Mouse (Mus musculus): ENCODE data around the gene Inpp5k. TPM values are rescaled to one million over a fixed set of nuclear protein-coding genes. Genes with fewer than 3 reads are reported as not detected.

The Inpp5k gene
- polyA plus RNA-seq, 1 experiment = 15.2 TPM

DNA sequence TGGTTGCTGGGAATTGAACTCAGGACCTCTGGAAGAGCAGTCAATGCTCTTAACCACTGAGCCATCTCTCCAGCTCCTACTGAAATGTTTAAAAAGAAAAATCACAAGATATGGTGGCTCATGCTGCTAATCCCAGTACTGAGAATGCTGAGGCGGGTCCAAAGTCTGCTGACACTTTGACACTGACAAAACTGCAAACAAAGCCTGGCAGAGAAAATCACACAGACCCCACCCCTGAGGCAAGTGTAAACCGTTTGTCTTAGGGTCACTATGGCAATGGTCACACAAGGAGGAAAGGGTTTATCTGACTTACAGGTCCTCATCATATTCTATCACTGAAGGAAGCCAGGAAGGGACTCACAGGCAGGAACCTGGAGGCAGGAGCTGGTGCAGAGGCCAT lies 15.2 kb upstream of the Inpp5k start:
- no peak for TF ChIP-seq POLR2A (IDR thresholded peaks at IDR 0.05; ENCODE audit: low read depth, low read length)
- TF ChIP-seq CTCF (IDR thresholded peaks at IDR 0.05; ENCODE audit: borderline replicate concordance, insufficient read depth, low read length) = no peak
- Histone ChIP-seq H3K4me3 (ENCODE audit: insufficient read depth, low read length) (no peak overlapping the region), H3K27ac (ENCODE audit: insufficient read depth, low read length) (no peak overlapping the region), H3K4me1 (ENCODE audit: control insufficient read depth, insufficient read depth, low read length) (peaks cover 7% of the 10 kb centered on the region)

DNA sequence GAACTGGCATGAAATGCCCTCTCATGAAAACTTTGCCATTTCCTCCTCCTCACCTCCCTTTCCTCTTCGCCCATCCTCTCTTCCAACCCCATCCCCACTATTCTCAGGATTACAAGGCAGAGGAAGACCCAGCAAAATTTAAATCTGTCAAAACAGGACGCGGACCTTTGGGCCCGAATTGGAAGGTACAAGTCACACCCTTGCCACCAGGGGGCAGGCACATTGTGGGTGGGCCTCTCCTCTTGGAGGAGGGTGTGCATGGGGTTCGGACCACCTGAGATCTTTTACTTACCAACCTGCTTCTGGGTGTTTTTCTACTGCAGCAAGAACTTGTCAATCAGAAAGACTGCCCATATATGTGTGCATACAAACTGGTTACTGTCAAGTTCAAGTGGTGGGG lies 11.7 kb upstream of the Inpp5k start:
- Histone ChIP-seq H3K27ac (ENCODE audit: insufficient read depth, low read length) (no peak overlapping the region), H3K4me1 (ENCODE audit: control insufficient read depth, insufficient read depth, low read length) (peaks cover 13% of the 10 kb centered on the region), H3K4me3 (ENCODE audit: insufficient read depth, low read length) (no peak overlapping the region)
- no peak for TF ChIP-seq POLR2A (IDR thresholded peaks at IDR 0.05; ENCODE audit: low read depth, low read length)
- peak; percentile 19; the same call in 1 of the 2 replicates for TF ChIP-seq CTCF (IDR thresholded peaks at IDR 0.05; ENCODE audit: borderline replicate concordance, insufficient read depth, low read length)

DNA sequence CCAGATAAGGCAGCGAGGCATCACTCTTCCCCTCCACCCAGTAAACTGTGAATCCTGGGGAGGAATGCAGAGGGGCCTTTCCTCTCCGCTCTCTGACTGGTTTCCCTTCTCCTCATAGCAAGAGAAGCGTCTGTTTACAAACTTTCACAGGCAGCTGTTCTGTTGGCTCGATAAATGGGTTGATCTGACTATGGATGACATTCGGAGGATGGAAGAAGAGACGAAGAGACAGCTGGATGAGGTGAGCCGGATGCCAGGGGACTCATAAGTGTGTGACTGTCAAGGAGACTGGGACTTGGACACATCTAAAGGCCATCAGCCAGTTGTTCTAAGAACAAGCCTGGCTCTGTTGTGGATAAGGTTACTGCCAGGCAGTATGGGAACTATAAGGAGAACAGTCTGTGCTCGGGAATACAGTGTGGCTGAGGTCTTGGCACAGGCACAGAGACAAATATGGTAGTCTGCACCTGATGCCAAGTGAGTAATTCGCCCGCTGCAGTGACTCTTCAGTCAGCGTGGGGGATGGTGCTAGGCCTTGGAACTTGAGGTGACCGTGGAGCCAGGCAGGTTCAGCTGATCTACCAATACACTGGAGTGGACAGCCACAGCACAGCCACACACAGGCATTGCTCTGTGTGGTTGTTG lies 10.5 kb upstream of the Inpp5k start:
- Histone ChIP-seq H3K4me1 (ENCODE audit: control insufficient read depth, insufficient read depth, low read length) (peaks cover 13% of the 10 kb centered on the region), H3K27ac (ENCODE audit: insufficient read depth, low read length) (peak overlapping the region; percentile 78), H3K4me3 (ENCODE audit: insufficient read depth, low read length) (no peak overlapping the region)
- TF ChIP-seq POLR2A (IDR thresholded peaks at IDR 0.05; ENCODE audit: low read depth, low read length) (no peak), CTCF (IDR thresholded peaks at IDR 0.05; ENCODE audit: borderline replicate concordance, insufficient read depth, low read length) (no peak)

DNA sequence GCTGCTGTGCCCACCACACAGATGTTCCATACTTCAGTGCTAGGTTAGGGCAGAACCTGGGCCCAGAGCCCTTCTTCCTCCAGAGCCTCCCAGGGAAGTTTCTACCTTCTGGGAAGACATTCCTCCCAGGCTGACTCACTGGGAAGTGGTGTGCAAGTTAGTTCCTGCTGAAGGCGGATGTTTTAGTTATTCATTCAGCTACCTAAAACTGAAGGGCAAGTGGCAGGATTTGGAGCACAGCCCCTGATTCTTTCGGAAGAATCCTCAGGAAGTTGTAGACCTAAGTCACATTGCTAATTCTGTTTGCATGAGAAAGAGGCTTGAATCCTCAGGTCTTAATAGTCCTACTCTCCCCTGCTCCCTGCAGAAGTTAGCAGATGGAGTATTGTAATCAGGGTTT lies 9.4 kb upstream of the Inpp5k start:
- Histone ChIP-seq H3K27ac (ENCODE audit: insufficient read depth, low read length) (peak overlapping the region; percentile 78), H3K4me1 (ENCODE audit: control insufficient read depth, insufficient read depth, low read length) (peaks cover 13% of the 10 kb centered on the region), H3K4me3 (ENCODE audit: insufficient read depth, low read length) (no peak overlapping the region)
- TF ChIP-seq POLR2A (IDR thresholded peaks at IDR 0.05; ENCODE audit: low read depth, low read length) (no peak), CTCF (IDR thresholded peaks at IDR 0.05; ENCODE audit: borderline replicate concordance, insufficient read depth, low read length) (no peak)

- H3K4me1 ChIP-seq (ENCODE audit: control insufficient read depth, insufficient read depth, low read length) = peaks cover 13% of the 10 kb centered on the region
These were observed 8.0 kb upstream of the Inpp5k start for GRCm38 (mm10) chr11:75622588-75623329.

DNA sequence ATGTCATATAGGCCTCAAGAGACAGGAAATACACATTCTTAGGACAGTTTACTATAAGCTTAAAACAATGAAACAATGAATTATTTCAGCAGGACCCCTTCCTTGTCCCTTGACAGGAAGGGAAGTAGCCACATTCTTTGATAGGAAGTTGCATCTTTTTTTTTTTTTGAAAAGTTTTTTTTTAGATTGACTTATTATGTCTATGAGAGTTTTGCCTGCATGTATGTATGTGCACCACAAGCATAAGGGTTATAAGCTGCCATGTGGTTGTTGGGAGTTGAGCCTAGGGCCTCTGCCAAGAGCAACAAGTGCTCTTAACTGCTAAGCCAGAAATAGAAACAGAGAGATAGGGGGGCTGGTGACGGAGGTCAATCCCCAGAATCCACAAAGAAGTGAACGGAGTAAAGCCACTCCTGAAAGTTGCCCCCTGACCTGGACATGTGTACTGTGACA lies 6.7 kb upstream of the Inpp5k start:
- Histone ChIP-seq H3K4me3 (ENCODE audit: insufficient read depth, low read length) (no peak overlapping the region), H3K4me1 (ENCODE audit: control insufficient read depth, insufficient read depth, low read length) (peaks cover 13% of the 10 kb centered on the region), H3K27ac (ENCODE audit: insufficient read depth, low read length) (no peak overlapping the region)
- no peak for TF ChIP-seq POLR2A (IDR thresholded peaks at IDR 0.05; ENCODE audit: low read depth, low read length)

More at GRCm38 (mm10) chr11:75622588-75623329, 8.0 kb upstream of the Inpp5k start:
- Histone ChIP-seq H3K4me3 (ENCODE audit: insufficient read depth, low read length) (no peak overlapping the region), H3K27ac (ENCODE audit: insufficient read depth, low read length) (no peak overlapping the region)
- TF ChIP-seq POLR2A (IDR thresholded peaks at IDR 0.05; ENCODE audit: low read depth, low read length) = no peak
- no peak for TF ChIP-seq CTCF (IDR thresholded peaks at IDR 0.05; ENCODE audit: borderline replicate concordance, insufficient read depth, low read length)

DNA sequence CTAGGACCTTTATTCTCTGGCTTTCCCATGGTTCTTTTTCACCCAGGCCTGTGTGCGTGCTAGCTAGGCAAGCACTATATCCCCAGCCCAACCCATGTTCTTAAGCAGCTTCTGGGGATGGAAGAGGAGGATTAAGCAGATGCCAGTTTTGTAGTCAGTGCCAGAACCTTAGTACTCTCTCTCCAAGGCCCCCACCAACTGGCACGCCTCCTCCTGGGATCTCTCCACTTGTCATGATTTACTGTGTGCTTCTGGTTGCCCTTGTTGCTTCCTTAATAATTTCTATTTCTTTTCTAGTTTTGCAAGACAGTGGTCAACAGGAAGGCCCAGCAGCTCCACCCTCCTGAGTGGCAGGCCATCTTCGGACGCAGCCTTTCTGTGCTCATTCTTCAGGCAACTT lies 5.0 kb upstream of the Inpp5k start:
- Histone ChIP-seq H3K4me1 (ENCODE audit: control insufficient read depth, insufficient read depth, low read length) (peaks cover 6% of the 10 kb centered on the region; the same call in 1 of the 2 replicates), H3K4me3 (ENCODE audit: insufficient read depth, low read length) (no peak overlapping the region), H3K27ac (ENCODE audit: insufficient read depth, low read length) (no peak overlapping the region)
- TF ChIP-seq POLR2A (IDR thresholded peaks at IDR 0.05; ENCODE audit: low read depth, low read length) (no peak), CTCF (IDR thresholded peaks at IDR 0.05; ENCODE audit: borderline replicate concordance, insufficient read depth, low read length) (no peak)

GRCm38 (mm10) chr11:75630098-75630497 lies 690 bp upstream of the Inpp5k start:
- TF ChIP-seq POLR2A (IDR thresholded peaks at IDR 0.05; ENCODE audit: low read depth, low read length) (no peak), CTCF (IDR thresholded peaks at IDR 0.05; ENCODE audit: borderline replicate concordance, insufficient read depth, low read length) (no peak)

DNA sequence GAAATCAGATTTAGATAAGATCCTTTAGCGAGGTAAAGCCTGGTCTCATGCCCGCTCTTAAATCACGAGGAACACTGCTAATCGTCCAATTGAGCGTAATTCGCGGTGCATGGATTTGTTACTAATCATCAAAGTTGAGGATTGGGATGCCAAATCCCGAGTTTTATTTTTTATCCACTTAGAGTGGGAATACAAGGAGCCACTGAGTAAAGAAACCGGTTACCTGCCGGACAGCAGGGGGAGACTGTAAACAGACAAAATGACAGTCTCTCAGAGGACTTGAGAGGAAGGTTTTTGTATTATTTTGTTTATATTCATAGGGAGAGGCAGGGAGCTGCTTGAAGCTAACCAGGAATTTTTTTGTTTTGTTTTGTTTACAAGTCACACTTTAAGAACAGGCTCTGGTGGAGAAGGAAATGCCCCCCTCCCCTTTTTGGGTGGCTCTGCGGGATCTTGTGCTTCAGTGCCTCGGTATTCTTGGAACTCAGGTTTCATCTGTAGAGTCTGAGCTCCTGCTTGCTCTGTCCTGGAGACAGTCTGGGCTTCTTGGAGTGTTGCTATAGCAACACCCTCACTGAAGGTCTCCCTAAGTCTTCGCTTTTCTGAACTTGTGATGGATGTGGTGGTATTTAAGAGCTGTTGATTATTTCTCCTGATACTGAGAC lies 905 bp downstream of the Inpp5k start:
- Histone ChIP-seq H3K27ac (ENCODE audit: insufficient read depth, low read length) (no peak overlapping the region), H3K4me1 (ENCODE audit: control insufficient read depth, insufficient read depth, low read length) (peaks cover 5% of the 10 kb centered on the region; the same call in 1 of the 2 replicates), H3K4me3 (ENCODE audit: insufficient read depth, low read length) (peak overlapping the region; percentile 93)
- TF ChIP-seq CTCF (IDR thresholded peaks at IDR 0.05; ENCODE audit: borderline replicate concordance, insufficient read depth, low read length) (no peak), POLR2A (IDR thresholded peaks at IDR 0.05; ENCODE audit: low read depth, low read length) (no peak)

More at GRCm38 (mm10) chr11:75630098-75630497, 690 bp upstream of the Inpp5k start:
- Histone ChIP-seq H3K4me3 (ENCODE audit: insufficient read depth, low read length) (peak overlapping the region; percentile 83), H3K27ac (ENCODE audit: insufficient read depth, low read length) (peak overlapping the region; percentile 71), H3K4me1 (ENCODE audit: control insufficient read depth, insufficient read depth, low read length) (peaks cover 5% of the 10 kb centered on the region; the same call in 1 of the 2 replicates)
